In genomic region chr11:102393719-102394420, GRCm38 (mm10) we compare ENCODE assay signal across 8 mouse cellular contexts. TPM values are rescaled to one million over a fixed set of nuclear protein-coding genes. Genes with fewer than 3 reads are reported as not detected.
DNase-seq lines count a peak whose midpoint lies in the region; ATAC-seq and TF ChIP-seq lines count a peak whose summit lies in the region.

No protein-coding gene starts in this region.

- no peaks in the 10 kb centered on the region for H3K9me3 ChIP-seq in ES-E14 (ENCODE audit: control insufficient read depth, insufficient read depth, low read depth, low read length)
- no peaks in the 10 kb centered on the region for H3K9me3 ChIP-seq in midbrain, embryonic 11.5 days (ENCODE audit: control insufficient read depth, low read length)

- H3K9ac ChIP-seq in ES-E14 (ENCODE audit: insufficient read depth, low read depth, low read length, poor library complexity, severe bottlenecking), result peak overlapping the region; percentile 8; the same call in 1 of the 2 replicates
- H3K9ac ChIP-seq in midbrain, embryonic 11.5 days (ENCODE audit: low read length), result peak overlapping the region; percentile 69

- no peak overlapping the region for H3K27ac ChIP-seq in kidney, adult 2 months (ENCODE audit: insufficient read depth, low read depth, low read length)
- no peak overlapping the region for H3K27ac ChIP-seq in ES-E14 (ENCODE audit: insufficient read depth, low read depth, low read length, poor library complexity, severe bottlenecking)
- peak overlapping the region; percentile 78 for H3K27ac ChIP-seq in midbrain, embryonic 11.5 days (ENCODE audit: low read depth, low read length)

- no peak for TF ChIP-seq CTCF in kidney, adult 2 months (conservative IDR thresholded peaks at IDR 0.05; ENCODE audit: insufficient read depth, insufficient read length, low read depth, low read length)

- no peak for DNase-seq in kidney, adult 2 months
- no peak for DNase-seq in kidney, adult 18-20 months
- no peak for DNase-seq in ES-E14 (ENCODE audit: low read depth, low spot score)
- peak; percentile 57 to 63 for DNase-seq in cerebellum, postnatal 36 days
- peak; percentile 91 for DNase-seq in midbrain, embryonic 11.5 days (ENCODE audit: low spot score, missing footprints)
- DNase-seq in embryo, embryonic 11 days, result no peak

- 8% methylated on average over 17 of the region's 17 CpGs for WGBS in kidney, adult 2 months
- WGBS in midbrain, embryonic 11.5 days, result 10% methylated on average over 17 of the region's 17 CpGs

- H3K4me2 ChIP-seq in midbrain, embryonic 11.5 days, result peak overlapping the region; percentile 74

- no peaks in the 10 kb centered on the region for H3K27me3 ChIP-seq in kidney, adult 2 months (replicated peaks; ENCODE audit: control insufficient read depth, insufficient read depth, low read length)
- H3K27me3 ChIP-seq in midbrain, embryonic 11.5 days (ENCODE audit: control insufficient read depth, insufficient read depth, low read length), result peaks cover 6% of the 10 kb centered on the region

- H3K4me1 ChIP-seq in kidney, adult 2 months (ENCODE audit: control insufficient read depth, insufficient read depth, low read length), result no peaks in the 10 kb centered on the region
- peaks cover 7 to 30% of the 10 kb centered on the region in 2 experiments for H3K4me1 ChIP-seq in ES-E14 (ENCODE audit: control insufficient read depth in 2 of 2, insufficient read depth in 2 of 2, low read length in 2 of 2, poor library complexity in 1 of 2)
- peaks cover 28% of the 10 kb centered on the region for H3K4me1 ChIP-seq in midbrain, embryonic 11.5 days (ENCODE audit: control insufficient read depth, insufficient read depth, low read length)

- peak overlapping the region; percentile 17; the same call in 1 of the 2 replicates for H3K4me3 ChIP-seq in kidney, adult 2 months (ENCODE audit: insufficient read depth, low read depth, low read length)
- peak overlapping the region; percentile 65 to 90 for H3K4me3 ChIP-seq in ES-E14 (ENCODE audit: insufficient read depth in 1 of 2, low read depth in 1 of 2, low read length in 2 of 2, poor library complexity in 1 of 2, severe bottlenecking in 1 of 2)
- peak overlapping the region; percentile 59 for H3K4me3 ChIP-seq in midbrain, embryonic 11.5 days (ENCODE audit: low read depth, low read length)

- no peaks in the 10 kb centered on the region for H3K36me3 ChIP-seq in kidney, adult 2 months (ENCODE audit: control insufficient read depth, insufficient read depth, low read length)
- no peaks in the 10 kb centered on the region for H3K36me3 ChIP-seq in ES-E14 (ENCODE audit: control insufficient read depth, insufficient read depth, low read length, poor library complexity, severe bottlenecking)
- no peaks in the 10 kb centered on the region for H3K36me3 ChIP-seq in midbrain, embryonic 11.5 days (ENCODE audit: control insufficient read depth, insufficient read depth, low read length)

- in situ Hi-C loops in ES-E14 (cut with MboI; ENCODE audit: low sequenced_read_pairs in 2 of 2, unreplicated experiment in 2 of 2), result no loop called here

- ATAC-seq in inflammation-experienced regulatory T-cells, adult 6 months, result peak; percentile 43
- peak; percentile 12 for ATAC-seq in midbrain, embryonic 11.5 days (ENCODE audit: low FRiP score)
- no peak for ATAC-seq in erythroid progenitor cell, adult 5-6 weeks (replicated peaks; ENCODE audit: low FRiP score, poor library complexity, severe bottlenecking)

- no peak for TF ChIP-seq POLR2A in kidney, adult 2 months (IDR thresholded peaks at IDR 0.05; ENCODE audit: low read depth, low read length)

TF ChIP-seq in ES-E14, 5 proteins besides CTCF, POLR2A, EP300 and RAD21:
- TF ChIP-seq ZC3H11A (IDR thresholded peaks at IDR 0.05; ENCODE audit: borderline replicate concordance, low read depth, low read length), result no peak
- no peak for TF ChIP-seq CHD2 (IDR thresholded peaks at IDR 0.05; ENCODE audit: low read depth, low read length)
- TF ChIP-seq HCFC1 (IDR thresholded peaks at IDR 0.05; ENCODE audit: borderline replicate concordance, insufficient read depth, low read length), result no peak
- TF ChIP-seq ZNF384 (IDR thresholded peaks at IDR 0.05; ENCODE audit: low read depth, low read length), result no peak
- no peak for TF ChIP-seq MAFK (IDR thresholded peaks at IDR 0.05; ENCODE audit: insufficient read depth, low read depth, low read length)

RNA-seq across cellular contexts. Expression of gene Rundc3a, which starts 0.7 kb away (rescaled TPM):
- polyA plus RNA-seq in kidney, adult 2 months (2012; rRNA removed), result 2.6 and 3.4 TPM in 2 replicates
- total RNA-seq in ES-E14 (2012; rRNA removed), result 6.7 and 15.9 TPM in 2 replicates
- polyA plus RNA-seq in inflammation-experienced regulatory T-cells, adult 6 months (2017; shearing (Covaris generic)), result 1 to 10 TPM; 1.8 to 3.2 (median 2.0) TPM
- polyA plus RNA-seq in midbrain, embryonic 11.5 days (2014; fragmentation: Nextera tagmentation; extraction: Ambion mirVana), result 42.0 and 43.0 TPM in 2 replicates
- not detected in 2 replicates for total RNA-seq in erythroid progenitor cell, adult 5-6 weeks (2015; ENCODE audit: low replicate concordance)
- not detected in 2 replicates for total RNA-seq in erythroid progenitor cell, adult 5-6 weeks (2017; ENCODE audit: low replicate concordance)

RNA-seq across cellular contexts. Expression of gene Slc25a39, which starts 13.9 kb away (rescaled TPM):
- 1,128 and 1,486 TPM in 2 replicates for polyA plus RNA-seq in kidney, adult 2 months (2012; rRNA removed)
- total RNA-seq in ES-E14 (2012; rRNA removed), result 152 and 175 TPM in 2 replicates
- 10 to 100 TPM; 40.1 to 61.9 (median 53.3) TPM for polyA plus RNA-seq in inflammation-experienced regulatory T-cells, adult 6 months (2017; shearing (Covaris generic))
- 167 and 193 TPM in 2 replicates for polyA plus RNA-seq in midbrain, embryonic 11.5 days (2014; fragmentation: Nextera tagmentation; extraction: Ambion mirVana)
- 211 and 271 TPM in 2 replicates for total RNA-seq in erythroid progenitor cell, adult 5-6 weeks (2015; ENCODE audit: low replicate concordance)
- total RNA-seq in erythroid progenitor cell, adult 5-6 weeks (2017; ENCODE audit: low replicate concordance), result 78.9 and 80.8 TPM in 2 replicates

RNA-seq across cellular contexts. Expression of gene Slc4a1, which starts 27.9 kb away (rescaled TPM):
- polyA plus RNA-seq in kidney, adult 2 months (2012; rRNA removed), result 79.5 and 90.6 TPM in 2 replicates
- 0.18 and 0.21 TPM in 2 replicates for total RNA-seq in ES-E14 (2012; rRNA removed)
- polyA plus RNA-seq in inflammation-experienced regulatory T-cells, adult 6 months (2017; shearing (Covaris generic)), result under 1 TPM in 1 of 3 experiments, not detected in 2; 0.08 TPM
- 30.6 and 31.3 TPM in 2 replicates for polyA plus RNA-seq in midbrain, embryonic 11.5 days (2014; fragmentation: Nextera tagmentation; extraction: Ambion mirVana)
- total RNA-seq in erythroid progenitor cell, adult 5-6 weeks (2015; ENCODE audit: low replicate concordance), result 5,198 and 5,361 TPM in 2 replicates
- total RNA-seq in erythroid progenitor cell, adult 5-6 weeks (2017; ENCODE audit: low replicate concordance), result 5,184 and 5,388 TPM in 2 replicates

RNA-seq across cellular contexts. Expression of gene Grn, which starts 36.2 kb away (rescaled TPM):
- polyA plus RNA-seq in kidney, adult 2 months (2012; rRNA removed), result 184 and 195 TPM in 2 replicates
- total RNA-seq in ES-E14 (2012; rRNA removed), result 81.5 and 154 TPM in 2 replicates
- 10 to 100 TPM; 21.8 to 32.1 (median 26.1) TPM for polyA plus RNA-seq in inflammation-experienced regulatory T-cells, adult 6 months (2017; shearing (Covaris generic))
- 36.8 and 39.3 TPM in 2 replicates for polyA plus RNA-seq in midbrain, embryonic 11.5 days (2014; fragmentation: Nextera tagmentation; extraction: Ambion mirVana)
- 90.1 and 125 TPM in 2 replicates for total RNA-seq in erythroid progenitor cell, adult 5-6 weeks (2015; ENCODE audit: low replicate concordance)
- 38.5 and 49.9 TPM in 2 replicates for total RNA-seq in erythroid progenitor cell, adult 5-6 weeks (2017; ENCODE audit: low replicate concordance)

RNA-seq across cellular contexts. Expression of gene Fam171a2, which starts 53.6 kb away (rescaled TPM):
- 18.9 and 20.4 TPM in 2 replicates for polyA plus RNA-seq in kidney, adult 2 months (2012; rRNA removed)
- 6.7 and 13.1 TPM in 2 replicates for total RNA-seq in ES-E14 (2012; rRNA removed)
- polyA plus RNA-seq in inflammation-experienced regulatory T-cells, adult 6 months (2017; shearing (Covaris generic)), result not detected
- polyA plus RNA-seq in midbrain, embryonic 11.5 days (2014; fragmentation: Nextera tagmentation; extraction: Ambion mirVana), result 7.2 and 10.6 TPM in 2 replicates
- not detected in 2 replicates for total RNA-seq in erythroid progenitor cell, adult 5-6 weeks (2015; ENCODE audit: low replicate concordance)
- total RNA-seq in erythroid progenitor cell, adult 5-6 weeks (2017; ENCODE audit: low replicate concordance), result not detected in 2 replicates

Comparison
In these comparisons a context has a peak if more than half of its experiments do, and no peak if none do; other contexts are left out.
1. DNase-seq: peak in cerebellum, postnatal 36 days (2 of 2) and midbrain, embryonic 11.5 days (single experiment); none in kidney, adult 2 months (single experiment), kidney, adult 18-20 months (single experiment), ES-E14 (single experiment) and embryo, embryonic 11 days (single experiment).
2. H3K4me3 ChIP-seq: peak in every context shown above with its lines; median percentile 78 in ES-E14; 59 in midbrain, embryonic 11.5 days; 17 in kidney, adult 2 months.
3. RNA of gene Slc4a1, which starts 27.9 kb away (polyA plus RNA-seq): 79.5 to 90.6 TPM in kidney, adult 2 months and 30.6 to 31.3 TPM in midbrain, embryonic 11.5 days; 0.08 TPM in inflammation-experienced regulatory T-cells, adult 6 months; every median in the first group is over 10 times any median in the second.